Mouse (Mus musculus) lung, embryonic 14.5 days (tissue): ENCODE measurements at regions not wholly inside any gene's neighbourhood (a gene's known extent, or its start where the extent isn't known, plus 50 kb on each side); places are given as distances from the start of the nearest gene placed in this dataset.
A peak's percentile ranks its signal among the peaks of the same experiment; 100 is the strongest.

Experiments used
- ATAC-seq: fragments of 200-750 bp; cut with Nextera tagmentation; 2 replicates; pipeline ENCODE4 v1.8.0; 2017; ENCODE audit warnings: mild to moderate bottlenecking, moderate TSS enrichment, moderate library complexity; ENCODE audit not compliant: insufficient read depth
- DNase-seq: peaks from one replicate; pipeline ENCODE4 v3.0.0-alpha.2; 2015
- H3K27ac ChIP-seq: fragments of 300-500 bp; sonication (generic); 2 replicates; pipeline ENCODE4 v1.5.1; 2014; ENCODE audit warnings: low read depth, mild to moderate bottlenecking, moderate library complexity
- H3K27me3 ChIP-seq: fragments of 300-500 bp; sonication (generic); 2 replicates; pipeline ENCODE4 v1.6.1; 2014; ENCODE audit warnings: low read length, control low read depth; ENCODE audit not compliant: insufficient read depth
- H3K36me3 ChIP-seq: fragments of 300-500 bp; sonication (generic); 2 replicates; pipeline ENCODE4 v1.6.1; 2014; ENCODE audit warnings: control low read depth; ENCODE audit not compliant: insufficient read depth
- H3K4me1 ChIP-seq: fragments of 300-500 bp; sonication (generic); 2 replicates; pipeline ENCODE4 v1.6.1; 2014; ENCODE audit warnings: antibody characterized with exemption, control low read depth; ENCODE audit not compliant: insufficient read depth
- H3K4me2 ChIP-seq: fragments of 300-500 bp; sonication (generic); 2 replicates; pipeline ENCODE4 v1.6.1; 2014; ENCODE audit warnings: mild to moderate bottlenecking
- H3K4me3 ChIP-seq: fragments of 300-500 bp; sonication (generic); 2 replicates; pipeline ENCODE4 v1.5.1; 2014; ENCODE audit warnings: low read depth, low read length
- H3K9ac ChIP-seq: fragments of 300-500 bp; sonication (generic); 2 replicates; pipeline ENCODE4 v1.6.1; 2014
- H3K9me3 ChIP-seq: fragments of 300-500 bp; sonication (generic); 2 replicates; pipeline ENCODE4 v1.6.1; 2016; ENCODE audit warnings: low read depth, low read length, control low read depth
- CTCF ChIP-seq: IDR thresholded peaks from 2 replicates; pipeline ENCODE4 v1.5.1; 2016; ENCODE audit warnings: antibody characterized with exemption, low read depth
- WGBS: fragments of 180-500 bp; shearing (Covaris S2); extraction: QIAGEN DNeasy Blood & Tissue Kit; methylation state at CpG from one replicate; pipeline ENCODE4 v1.1.7; 2014; 5-methylcytosine and 5-hydroxymethylcytosine counted together

- Histone ChIP-seq H3K4me2 (no peak overlapping the region), H3K9me3 (no peaks in the 10 kb centered on the region), H3K36me3 (no peaks in the 10 kb centered on the region), H3K9ac (no peak overlapping the region), H3K4me3 (no peak overlapping the region), H3K27ac (no peak overlapping the region), H3K27me3 (no peaks in the 10 kb centered on the region), H3K4me1 (no peaks in the 10 kb centered on the region)
- WGBS: 85% methylated on average over 10 of the region's 10 CpGs
- no peak for TF ChIP-seq CTCF
- DNase-seq: no peak
- no peak for ATAC-seq
Observed at GRCm38 (mm10) chr8:12066454-12066853, 212.2 kb upstream of the A230072I06Rik start.

GRCm38 (mm10) chr8:12073311-12073999 lies 205.2 kb upstream of the A230072I06Rik start:
- Histone ChIP-seq H3K4me2 (no peak overlapping the region), H3K4me3 (no peak overlapping the region), H3K27me3 (no peaks in the 10 kb centered on the region), H3K36me3 (no peaks in the 10 kb centered on the region), H3K27ac (no peak overlapping the region), H3K4me1 (no peaks in the 10 kb centered on the region), H3K9me3 (no peaks in the 10 kb centered on the region), H3K9ac (no peak overlapping the region)
- 45% methylated on average over 6 of the region's 6 CpGs for whole genome bisulfite sequencing
- ATAC-seq (peak; percentile 49; the same call in 1 of the 2 replicates), DNase-seq (peak; percentile 51)
- 0 out of 2 replicates have a peak, but pooled peaks have one; percentile 5 for TF ChIP-seq CTCF

- TF ChIP-seq CTCF: no peak
- Histone ChIP-seq H3K4me2 (no peak overlapping the region), H3K4me3 (no peak overlapping the region), H3K9ac (no peak overlapping the region), H3K27ac (no peak overlapping the region), H3K9me3 (no peaks in the 10 kb centered on the region), H3K36me3 (no peaks in the 10 kb centered on the region), H3K27me3 (no peaks in the 10 kb centered on the region), H3K4me1 (no peaks in the 10 kb centered on the region)
- no peak for ATAC-seq
- 68% methylated on average over 3 of the region's 3 CpGs for WGBS
- no peak for DNase-seq
Observed at GRCm38 (mm10) chr8:12075943-12076342, 202.7 kb upstream of the A230072I06Rik start.

- Histone ChIP-seq H3K9ac (no peak overlapping the region), H3K27me3 (no peaks in the 10 kb centered on the region), H3K27ac (no peak overlapping the region), H3K4me2 (no peak overlapping the region), H3K36me3 (no peaks in the 10 kb centered on the region), H3K4me1 (no peaks in the 10 kb centered on the region), H3K9me3 (no peaks in the 10 kb centered on the region), H3K4me3 (no peak overlapping the region)
- 67% methylated on average over 10 of the region's 10 CpGs for WGBS
- no peak for DNase-seq
- no peak for TF ChIP-seq CTCF
- no peak for ATAC-seq
Observed at GRCm38 (mm10) chr8:12076811-12077375, 201.7 kb upstream of the A230072I06Rik start.

GRCm38 (mm10) chr8:12077896-12078295 lies 200.7 kb upstream of the A230072I06Rik start:
- DNase-seq (no peak), ATAC-seq (no peak)
- Histone ChIP-seq H3K4me1 (no peaks in the 10 kb centered on the region), H3K4me3 (no peak overlapping the region), H3K27me3 (no peaks in the 10 kb centered on the region), H3K36me3 (no peaks in the 10 kb centered on the region), H3K9me3 (no peaks in the 10 kb centered on the region), H3K27ac (no peak overlapping the region), H3K9ac (no peak overlapping the region), H3K4me2 (no peak overlapping the region)
- TF ChIP-seq CTCF: no peak
- WGBS: 73% methylated on average over 2 of the region's 2 CpGs

GRCm38 (mm10) chr8:12078679-12079566 lies 199.7 kb upstream of the A230072I06Rik start:
- H3K27ac ChIP-seq: no peak overlapping the region
- H3K9me3 ChIP-seq: no peaks in the 10 kb centered on the region
- H3K9ac ChIP-seq: no peak overlapping the region
- H3K4me3 ChIP-seq: no peak overlapping the region
- no peaks in the 10 kb centered on the region for H3K4me1 ChIP-seq
- WGBS: 79% methylated on average over 14 of the region's 14 CpGs
- no peak overlapping the region for H3K4me2 ChIP-seq
- H3K36me3 ChIP-seq: no peaks in the 10 kb centered on the region
- H3K27me3 ChIP-seq: no peaks in the 10 kb centered on the region
- ATAC-seq (no peak), DNase-seq (no peak)
- no peak for TF ChIP-seq CTCF

GRCm38 (mm10) chr8:12081536-12081935 lies 197.1 kb upstream of the A230072I06Rik start:
- no peaks in the 10 kb centered on the region for H3K4me1 ChIP-seq
- no peak for DNase-seq
- H3K36me3 ChIP-seq: no peaks in the 10 kb centered on the region
- ATAC-seq: no peak
- no peak overlapping the region for H3K4me3 ChIP-seq
- no peak for TF ChIP-seq CTCF
- H3K4me2 ChIP-seq: no peak overlapping the region
- 88% methylated on average over 5 of the region's 5 CpGs for WGBS
- H3K9ac ChIP-seq: no peak overlapping the region
- H3K27me3 ChIP-seq: no peaks in the 10 kb centered on the region
- H3K27ac ChIP-seq: no peak overlapping the region
- no peaks in the 10 kb centered on the region for H3K9me3 ChIP-seq
